Mouse (Mus musculus): ENCODE results near the gene Slc25a21. TPM values are rescaled to one million over a fixed set of nuclear protein-coding genes. Genes with fewer than 3 reads are reported as not detected.

The Slc25a21 gene
- 0.07 and 0.46 TPM in 2 replicates for polyA plus RNA-seq (2015; fragmentation: Nextera tagmentation; extraction: Ambion mirVana)

- H3K4me1 ChIP-seq (ENCODE audit: control insufficient read depth, insufficient read depth, low read length), result no peaks in the 10 kb centered on the region
- no peak for ATAC-seq (replicated peaks; ENCODE audit: extremely low read depth, insufficient read depth, low FRiP score)
- H3K4me2 ChIP-seq (ENCODE audit: low read depth, low read length), result peak within 1 kb of the TSS; percentile 90
- H3K4me3 ChIP-seq (ENCODE audit: low read length), result peak within 1 kb of the TSS; percentile 56
- H3K9me3 ChIP-seq (replicated peaks; ENCODE audit: control insufficient read depth, low read length), result no peaks in the 10 kb centered on the region
- 76% methylated on average over 10 of the region's 10 CpGs for WGBS
- H3K27ac ChIP-seq (ENCODE audit: low read length), result no peak within 1 kb of the TSS
- H3K9ac ChIP-seq (ENCODE audit: low read length), result peak within 1 kb of the TSS; percentile 67
- no peaks in the 10 kb centered on the region for H3K36me3 ChIP-seq (ENCODE audit: control insufficient read depth, insufficient read depth)
- H3K27me3 ChIP-seq (ENCODE audit: control insufficient read depth, insufficient read depth, low read length), result peaks cover 4% of the 10 kb centered on the region; the same call in 1 of the 2 replicates
Measured at GRCm38 (mm10) chr12:57197363-57198026, at the start of gene Slc25a21. Gene Slc25a21, minus strand, starts transcription at chr12:57197472.

- ATAC-seq (replicated peaks; ENCODE audit: extremely low read depth, insufficient read depth, low FRiP score), result no peak
- 81% methylated on average over 5 of the region's 5 CpGs for WGBS
Measured at GRCm38 (mm10) chr12:57243671-57244495, 46.6 kb upstream of the Slc25a21 start.

GRCm38 (mm10) chr12:57233386-57233785 lies 36.1 kb upstream of the Slc25a21 start:
- Histone ChIP-seq H3K27ac (ENCODE audit: low read length) (no peak overlapping the region), H3K27me3 (ENCODE audit: control insufficient read depth, insufficient read depth, low read length) (no peaks in the 10 kb centered on the region), H3K36me3 (ENCODE audit: control insufficient read depth, insufficient read depth) (peaks cover 3% of the 10 kb centered on the region), H3K4me3 (ENCODE audit: low read length) (no peak overlapping the region), H3K4me2 (ENCODE audit: low read depth, low read length) (no peak overlapping the region), H3K9ac (ENCODE audit: low read length) (no peak overlapping the region), H3K9me3 (replicated peaks; ENCODE audit: control insufficient read depth, low read length) (no peaks in the 10 kb centered on the region), H3K4me1 (ENCODE audit: control insufficient read depth, insufficient read depth, low read length) (peaks cover 8% of the 10 kb centered on the region)
- WGBS, result 81% methylated on average over 5 of the region's 5 CpGs
- no peak for ATAC-seq (replicated peaks; ENCODE audit: extremely low read depth, insufficient read depth, low FRiP score)

More at GRCm38 (mm10) chr12:57243671-57244495, 46.6 kb upstream of the Slc25a21 start:
- Histone ChIP-seq H3K36me3 (ENCODE audit: control insufficient read depth, insufficient read depth) (peaks cover 14% of the 10 kb centered on the region), H3K9ac (ENCODE audit: low read length) (no peak overlapping the region), H3K4me2 (ENCODE audit: low read depth, low read length) (no peak overlapping the region), H3K9me3 (replicated peaks; ENCODE audit: control insufficient read depth, low read length) (no peaks in the 10 kb centered on the region), H3K27me3 (ENCODE audit: control insufficient read depth, insufficient read depth, low read length) (no peaks in the 10 kb centered on the region), H3K4me1 (ENCODE audit: control insufficient read depth, insufficient read depth, low read length) (no peaks in the 10 kb centered on the region), H3K27ac (ENCODE audit: low read length) (no peak overlapping the region), H3K4me3 (ENCODE audit: low read length) (no peak overlapping the region)

GRCm38 (mm10) chr12:57231085-57231875 lies 34.0 kb upstream of the Slc25a21 start:
- 63% methylated on average over 14 of the region's 14 CpGs for WGBS
- no peak for ATAC-seq (replicated peaks; ENCODE audit: extremely low read depth, insufficient read depth, low FRiP score)
- no peak overlapping the region for H3K27ac ChIP-seq (ENCODE audit: low read length)

DNA sequence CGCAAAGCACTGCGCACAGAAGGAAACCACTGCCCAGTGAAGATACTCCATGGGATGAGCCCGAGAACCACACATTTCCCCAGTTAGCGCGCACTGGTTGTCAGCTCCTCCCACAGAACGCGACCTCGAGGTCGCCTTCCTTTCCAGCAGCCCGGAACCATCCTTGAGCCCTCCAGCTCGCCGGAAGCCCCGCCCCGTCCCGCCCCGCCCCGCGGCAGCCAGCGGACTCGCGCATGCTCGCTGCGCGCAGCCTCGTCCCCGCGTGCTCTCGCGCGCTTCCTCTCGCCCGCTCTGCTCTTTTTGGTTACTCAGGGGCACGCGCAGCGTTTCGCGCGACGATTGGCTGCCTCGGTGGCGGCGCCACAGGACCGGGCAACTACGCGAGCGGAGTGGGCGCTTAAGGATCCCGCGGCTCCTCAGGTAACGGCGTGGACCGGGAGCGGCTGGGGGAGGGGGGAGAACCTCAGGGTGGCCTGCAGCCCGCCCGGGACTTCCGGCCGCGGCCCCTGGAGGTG lies 33.0 kb upstream of the Slc25a21 start, which contains the start of the genes Prps1l3 and Mipol1:
Gene Prps1l3, plus strand, starts transcription at position 221 of the 515 bp plus-strand sequence.
Gene Mipol1, plus strand, starts transcription at position 236 of the 515 bp plus-strand sequence.
- peak within 1 kb of the TSS; percentile 86 for H3K27ac ChIP-seq (ENCODE audit: low read length)
- H3K4me1 ChIP-seq (ENCODE audit: control insufficient read depth, insufficient read depth, low read length), result peaks cover 8% of the 10 kb centered on the region
- peak within 1 kb of the TSS; percentile 65 for H3K4me3 ChIP-seq (ENCODE audit: low read length)
- no peaks in the 10 kb centered on the region for H3K36me3 ChIP-seq (ENCODE audit: control insufficient read depth, insufficient read depth)
- ATAC-seq (replicated peaks; ENCODE audit: extremely low read depth, insufficient read depth, low FRiP score), result peak; percentile 98
- under 1% methylated on average over 58 of the region's 58 CpGs for WGBS
- no peaks in the 10 kb centered on the region for H3K27me3 ChIP-seq (ENCODE audit: control insufficient read depth, insufficient read depth, low read length)
- H3K4me2 ChIP-seq (ENCODE audit: low read depth, low read length), result peak within 1 kb of the TSS; percentile 60
- peak within 1 kb of the TSS; percentile 87 for H3K9ac ChIP-seq (ENCODE audit: low read length)
- H3K9me3 ChIP-seq (replicated peaks; ENCODE audit: control insufficient read depth, low read length), result no peaks in the 10 kb centered on the region

More at GRCm38 (mm10) chr12:57231085-57231875, 34.0 kb upstream of the Slc25a21 start:
- H3K4me3 ChIP-seq (ENCODE audit: low read length), result peak overlapping the region; percentile 65
- H3K36me3 ChIP-seq (ENCODE audit: control insufficient read depth, insufficient read depth), result no peaks in the 10 kb centered on the region
- no peaks in the 10 kb centered on the region for H3K27me3 ChIP-seq (ENCODE audit: control insufficient read depth, insufficient read depth, low read length)
- H3K4me1 ChIP-seq (ENCODE audit: control insufficient read depth, insufficient read depth, low read length), result peaks cover 8% of the 10 kb centered on the region
- H3K9ac ChIP-seq (ENCODE audit: low read length), result peak overlapping the region; percentile 13
- H3K4me2 ChIP-seq (ENCODE audit: low read depth, low read length), result peak overlapping the region; percentile 60
- no peaks in the 10 kb centered on the region for H3K9me3 ChIP-seq (replicated peaks; ENCODE audit: control insufficient read depth, low read length)

DNA sequence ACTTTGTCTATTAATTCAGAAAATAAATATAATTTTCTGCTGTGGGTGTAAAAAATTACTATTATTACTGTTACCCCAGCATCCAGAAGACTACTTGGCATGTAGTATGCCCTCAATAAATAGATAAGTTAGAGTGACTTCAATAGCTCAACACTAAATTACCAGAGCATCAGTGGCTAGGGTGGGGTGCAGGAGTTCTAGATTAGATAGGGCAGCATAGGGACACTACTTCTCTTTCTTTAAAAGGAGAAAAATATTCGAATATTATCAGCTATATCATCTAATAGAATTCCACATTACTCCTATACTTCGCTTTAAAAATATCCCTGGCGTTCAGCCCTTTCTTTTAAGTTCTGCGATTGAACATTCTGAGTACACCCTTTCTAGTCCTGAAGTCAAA lies 32.4 kb upstream of the Slc25a21 start:
- peak overlapping the region; percentile 75 for H3K9ac ChIP-seq (ENCODE audit: low read length)
- H3K4me2 ChIP-seq (ENCODE audit: low read depth, low read length), result peak overlapping the region; percentile 60
- peak overlapping the region; percentile 86 for H3K27ac ChIP-seq (ENCODE audit: low read length)
- WGBS, result 20% methylated on average over 4 of the region's 4 CpGs
- peaks cover 8% of the 10 kb centered on the region for H3K4me1 ChIP-seq (ENCODE audit: control insufficient read depth, insufficient read depth, low read length)
- H3K27me3 ChIP-seq (ENCODE audit: control insufficient read depth, insufficient read depth, low read length), result no peaks in the 10 kb centered on the region
- H3K4me3 ChIP-seq (ENCODE audit: low read length), result peak overlapping the region; percentile 65
- ATAC-seq (replicated peaks; ENCODE audit: extremely low read depth, insufficient read depth, low FRiP score), result peak; percentile 2; the same call in 1 of the 2 replicates
- no peaks in the 10 kb centered on the region for H3K9me3 ChIP-seq (replicated peaks; ENCODE audit: control insufficient read depth, low read length)
- no peaks in the 10 kb centered on the region for H3K36me3 ChIP-seq (ENCODE audit: control insufficient read depth, insufficient read depth)

GRCm38 (mm10) chr12:57227776-57228175 lies 30.5 kb upstream of the Slc25a21 start:
- Histone ChIP-seq H3K27me3 (ENCODE audit: control insufficient read depth, insufficient read depth, low read length) (no peaks in the 10 kb centered on the region), H3K36me3 (ENCODE audit: control insufficient read depth, insufficient read depth) (no peaks in the 10 kb centered on the region), H3K4me1 (ENCODE audit: control insufficient read depth, insufficient read depth, low read length) (peaks cover 8% of the 10 kb centered on the region), H3K4me3 (ENCODE audit: low read length) (no peak overlapping the region), H3K9ac (ENCODE audit: low read length) (no peak overlapping the region), H3K4me2 (ENCODE audit: low read depth, low read length) (no peak overlapping the region), H3K27ac (ENCODE audit: low read length) (no peak overlapping the region), H3K9me3 (replicated peaks; ENCODE audit: control insufficient read depth, low read length) (no peaks in the 10 kb centered on the region)
- 83% methylated on average over 4 of the region's 8 CpGs for WGBS
- ATAC-seq (replicated peaks; ENCODE audit: extremely low read depth, insufficient read depth, low FRiP score), result no peak

- no peak overlapping the region for H3K27ac ChIP-seq (ENCODE audit: low read length)
- H3K9ac ChIP-seq (ENCODE audit: low read length), result no peak overlapping the region
- 79% methylated on average over 9 of the region's 9 CpGs for whole genome bisulfite sequencing
- H3K4me1 ChIP-seq (ENCODE audit: control insufficient read depth, insufficient read depth, low read length), result peaks cover 3% of the 10 kb centered on the region; the same call in 1 of the 2 replicates
- no peak overlapping the region for H3K4me3 ChIP-seq (ENCODE audit: low read length)
- no peak for ATAC-seq (replicated peaks; ENCODE audit: extremely low read depth, insufficient read depth, low FRiP score)
- H3K36me3 ChIP-seq (ENCODE audit: control insufficient read depth, insufficient read depth), result no peaks in the 10 kb centered on the region
- no peaks in the 10 kb centered on the region for H3K27me3 ChIP-seq (ENCODE audit: control insufficient read depth, insufficient read depth, low read length)
- H3K9me3 ChIP-seq (replicated peaks; ENCODE audit: control insufficient read depth, low read length), result no peaks in the 10 kb centered on the region
- H3K4me2 ChIP-seq (ENCODE audit: low read depth, low read length), result no peak overlapping the region
Measured at GRCm38 (mm10) chr12:57226411-57226810, 29.1 kb upstream of the Slc25a21 start.

All from heart, embryonic 16.5 days (tissue).